Mouse (Mus musculus) monocyte, adult 2 months (primary cell): ENCODE results near the gene Mc1r.

Experiments used
- DNase-seq, 2 experiments: peaks; one replicate each; pipeline ENCODE4 v3.0.0; 2022; ENCODE audit warnings: low spot score in 2 of 2, low read depth in 1 of 2

Mc1r gene

GRCm38 (mm10) chr8:123406786-123407185, at the start of gene Mc1r:
Gene Mc1r, plus strand, starts transcription at chr8:123407107.
- peak in 1 of 2 experiments; percentile 34 for DNase-seq

- DNase-seq, result peak in 1 of 2 experiments; percentile 62
Observed at GRCm38 (mm10) chr8:123361082-123361739, 45.7 kb upstream of the Mc1r start.

- DNase-seq, result peak; percentile 92 to 96
Observed at GRCm38 (mm10) chr8:123373403-123374238, 33.3 kb upstream of the Mc1r start, which contains the start of gene Tcf25. Gene Tcf25, plus strand, starts transcription at chr8:123373753.

- peak; percentile 80 to 92 for DNase-seq
Observed at GRCm38 (mm10) chr8:123374239-123374578, 32.7 kb upstream of the Mc1r start.

GRCm38 (mm10) chr8:123375701-123376100, 31.2 kb upstream of the Mc1r start:
- DNase-seq, result no peak

- DNase-seq, result no peak
Observed at GRCm38 (mm10) chr8:123376106-123376505, 30.8 kb upstream of the Mc1r start.

- no peak for DNase-seq
Observed at GRCm38 (mm10) chr8:123381711-123382110, 25.2 kb upstream of the Mc1r start.

- no peak for DNase-seq
Observed at GRCm38 (mm10) chr8:123382516-123382915, 24.4 kb upstream of the Mc1r start.

GRCm38 (mm10) chr8:123384883-123385540, 21.9 kb upstream of the Mc1r start:
- DNase-seq, result no peak

GRCm38 (mm10) chr8:123387041-123387440, 19.9 kb upstream of the Mc1r start:
- no peak for DNase-seq

- DNase-seq, result no peak
Observed at GRCm38 (mm10) chr8:123387801-123388200, 19.1 kb upstream of the Mc1r start.

GRCm38 (mm10) chr8:123389026-123389425, 17.9 kb upstream of the Mc1r start:
- DNase-seq, result no peak

- DNase-seq, result no peak
Observed at GRCm38 (mm10) chr8:123398308-123398707, 8.6 kb upstream of the Mc1r start.

GRCm38 (mm10) chr8:123401936-123402335, 5.0 kb upstream of the Mc1r start:
- DNase-seq, result no peak

GRCm38 (mm10) chr8:123402730-123403326, 4.1 kb upstream of the Mc1r start:
- no peak for DNase-seq

- no peak for DNase-seq
Observed at GRCm38 (mm10) chr8:123404521-123404920, 2.4 kb upstream of the Mc1r start.

- no peak for DNase-seq
Observed at GRCm38 (mm10) chr8:123407612-123408011, 705 bp downstream of the Mc1r start.

GRCm38 (mm10) chr8:123408586-123409544, 2.0 kb downstream of the Mc1r start:
- DNase-seq, result no peak

- no peak for DNase-seq
Observed at GRCm38 (mm10) chr8:123410049-123410587, 3.2 kb downstream of the Mc1r start.

- DNase-seq, result no peak
Observed at GRCm38 (mm10) chr8:123410788-123411187, 3.9 kb downstream of the Mc1r start.
